Mouse (Mus musculus) cerebellum, adult 9-10 months (tissue): ENCODE measurements at regions not wholly inside any gene's neighbourhood (a gene's known extent, or its start where the extent isn't known, plus 50 kb on each side); places are given as distances from the start of the nearest gene placed in this dataset.
"Not testable (repeated sequence)": the region's sequence is repeated elsewhere in the genome, so short reads cannot be mapped to it uniquely, and the experiment has no call there.

Experiments
- DNase-seq: peaks from one replicate; pipeline ENCODE4 v3.0.0; 2022

DNA sequence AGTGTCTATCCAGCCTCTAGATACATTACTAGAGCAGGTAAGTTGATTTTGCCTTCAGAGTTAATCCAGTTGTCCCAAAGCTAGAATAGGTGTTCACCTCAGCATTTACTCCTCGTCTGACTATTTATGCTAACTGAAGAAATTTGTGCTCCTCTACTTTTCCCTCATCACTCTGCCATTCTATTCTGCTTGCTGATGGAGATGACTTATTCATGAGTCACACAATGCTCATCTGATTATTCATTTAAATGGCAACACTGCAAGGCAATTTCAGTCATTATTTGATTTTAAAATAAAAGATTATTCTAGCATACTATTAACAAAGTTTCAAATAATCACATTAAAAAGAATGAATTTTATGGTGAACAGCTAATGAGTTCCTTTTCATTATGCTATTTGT, 752.4 kb downstream of the Trib2 start:
- DNase-seq: no peak

DNA sequence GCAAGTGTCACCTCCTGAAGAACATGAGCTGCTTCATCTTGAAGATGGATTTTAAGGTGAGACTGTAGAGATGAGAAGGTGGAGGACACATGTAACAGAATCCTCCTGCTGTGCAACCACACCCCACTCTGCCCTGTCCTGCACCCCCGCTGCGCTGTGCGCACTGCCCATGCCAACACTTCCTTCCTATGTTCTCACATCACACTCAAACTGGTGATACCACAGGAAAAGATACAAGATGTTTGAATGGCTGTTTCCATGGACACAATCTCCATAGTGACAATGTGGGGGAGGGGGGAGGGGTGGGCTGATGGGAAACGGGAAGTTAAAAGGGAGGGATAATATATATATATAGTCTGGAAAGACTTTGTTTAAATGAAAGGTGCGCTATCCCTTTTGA, 765.3 kb downstream of the Trib2 start:
- DNase-seq: no peak

DNA sequence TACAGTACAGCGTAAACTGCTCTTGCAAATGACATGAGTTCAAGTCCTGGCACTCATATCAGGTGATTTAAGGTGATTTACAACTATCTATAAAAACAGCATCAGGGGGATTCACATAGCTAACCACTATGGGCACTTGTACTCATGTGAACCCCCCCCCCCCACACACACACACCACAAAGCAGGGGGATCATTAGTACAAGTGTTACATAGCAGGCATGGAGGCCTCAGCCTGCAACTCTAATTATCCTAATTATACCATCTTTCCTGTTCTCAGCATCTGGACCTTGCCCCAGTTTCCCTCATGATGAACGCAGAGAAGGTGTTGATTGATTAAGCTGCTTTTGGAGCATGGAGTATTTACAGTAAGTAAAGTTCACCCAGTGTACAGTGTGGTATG, 773.5 kb downstream of the Trib2 start:
- no peak for DNase-seq

DNA sequence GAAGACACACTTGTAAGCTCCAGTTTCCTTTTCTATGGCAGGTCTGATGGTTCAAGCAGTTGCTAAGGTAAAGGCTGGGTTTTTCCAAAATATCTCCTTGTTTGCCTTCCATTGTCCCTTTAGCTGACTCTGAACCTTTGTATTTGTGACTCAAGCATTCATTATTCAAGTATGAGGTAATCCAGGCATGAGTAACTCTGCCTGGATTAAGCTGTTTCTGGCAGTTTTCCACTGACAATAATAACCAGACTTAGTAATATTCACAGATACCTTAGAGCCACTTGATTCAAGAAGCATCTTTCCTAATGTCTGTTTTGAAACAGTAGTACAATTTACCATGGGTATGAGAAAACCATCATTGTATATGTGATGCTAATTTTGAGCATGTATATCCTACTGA, 805.6 kb downstream of the Trib2 start:
- no peak for DNase-seq

DNA sequence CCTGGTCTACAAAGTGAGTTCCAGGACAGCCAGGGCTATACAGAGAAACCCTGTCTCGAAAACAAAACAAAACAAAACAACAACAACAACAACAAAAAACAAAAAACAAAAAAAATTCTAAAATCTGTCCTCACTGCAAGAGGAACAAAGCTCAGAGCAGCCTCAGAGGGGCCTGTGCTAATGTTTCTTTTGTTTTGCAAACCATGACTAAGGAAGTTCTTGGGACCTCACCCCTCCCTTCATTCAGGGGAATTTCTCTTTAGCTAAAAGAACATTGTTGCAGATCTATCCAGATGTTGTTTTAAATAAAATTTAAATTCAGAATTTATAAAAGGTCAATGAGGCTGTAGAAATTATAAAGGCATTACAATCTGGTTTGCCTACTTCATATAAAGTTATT, 814.3 kb downstream of the Trib2 start:
- DNase-seq: not testable (repeated sequence)
